Mouse (Mus musculus): ENCODE measurements at regions not wholly inside any gene's neighbourhood (a gene's known extent, or its start where the extent isn't known, plus 50 kb on each side); places are given as distances from the start of the nearest gene placed in this dataset.

- no peaks in the 10 kb centered on the region for H3K4me1 ChIP-seq (ENCODE audit: control insufficient read depth, insufficient read depth, low read length)
- 53% methylated on average over 1 of the region's 1 CpGs for WGBS
- no peak overlapping the region for H3K4me3 ChIP-seq (ENCODE audit: insufficient read depth, low read depth, low read length)
- DNase-seq = no peak
- no peak for TF ChIP-seq CTCF (conservative IDR thresholded peaks at IDR 0.05; ENCODE audit: insufficient read depth, insufficient read length, low read depth, low read length)
- no peak for TF ChIP-seq POLR2A (IDR thresholded peaks at IDR 0.05; ENCODE audit: low read depth, low read length)
- H3K36me3 ChIP-seq (ENCODE audit: control insufficient read depth, insufficient read depth, low read length) = no peaks in the 10 kb centered on the region
- no peak overlapping the region for H3K27ac ChIP-seq (ENCODE audit: insufficient read depth, low read depth, low read length)
- H3K27me3 ChIP-seq (replicated peaks; ENCODE audit: control insufficient read depth, insufficient read depth, low read length) = no peaks in the 10 kb centered on the region
Measured at GRCm38 (mm10) chr7:36324035-36324434, 373.9 kb upstream of the Tshz3 start.

- no peak for DNase-seq
Measured at GRCm38 (mm10) chr7:36322181-36322580, 375.7 kb upstream of the Tshz3 start.

DNA sequence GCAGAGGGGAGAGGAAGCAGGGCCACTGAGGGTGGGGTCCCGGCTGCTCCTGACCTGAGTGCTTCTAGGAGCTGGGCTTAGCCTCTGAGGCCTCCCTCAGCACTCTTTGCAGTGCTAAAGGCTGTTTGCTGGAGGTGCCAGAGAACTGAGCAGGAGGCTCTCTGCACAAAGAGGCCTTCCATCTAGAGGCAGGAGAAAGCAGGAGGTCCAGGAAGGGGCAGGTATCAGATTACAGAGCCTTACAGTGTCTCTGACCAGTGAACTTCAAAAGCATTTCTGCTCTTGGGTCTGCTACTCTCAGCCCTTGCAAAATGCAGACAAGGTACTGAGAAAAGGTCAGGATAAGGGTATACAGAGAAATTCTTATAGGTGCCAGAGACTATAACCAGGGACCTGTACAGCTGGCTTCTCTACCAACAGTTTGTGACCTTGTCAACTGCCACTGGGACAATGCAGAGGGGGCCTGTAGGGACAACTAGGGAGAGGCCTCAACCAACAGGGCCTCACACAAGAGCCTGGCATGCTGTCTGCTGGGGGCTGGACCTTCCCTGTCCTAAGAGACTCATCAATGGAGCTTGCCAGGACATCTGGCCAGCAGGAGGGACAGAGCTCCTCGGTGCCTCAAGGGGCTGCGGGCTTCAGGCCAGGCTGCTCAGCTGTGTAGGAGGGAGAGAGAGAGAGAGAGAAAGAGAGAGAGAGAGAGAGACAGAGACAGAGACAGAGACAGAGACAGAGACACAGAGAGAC, 380.3 kb upstream of the Tshz3 start:
- H3K4me3 ChIP-seq (ENCODE audit: insufficient read depth, low read depth, low read length) = no peak overlapping the region
- TF ChIP-seq CTCF (conservative IDR thresholded peaks at IDR 0.05; ENCODE audit: insufficient read depth, insufficient read length, low read depth, low read length) (no peak), POLR2A (IDR thresholded peaks at IDR 0.05; ENCODE audit: low read depth, low read length) (no peak)
- no peaks in the 10 kb centered on the region for H3K4me1 ChIP-seq (ENCODE audit: control insufficient read depth, insufficient read depth, low read length)
- WGBS = 33% methylated on average over 3 of the region's 3 CpGs
- H3K36me3 ChIP-seq (ENCODE audit: control insufficient read depth, insufficient read depth, low read length) = no peaks in the 10 kb centered on the region
- no peak for DNase-seq
- no peaks in the 10 kb centered on the region for H3K27me3 ChIP-seq (replicated peaks; ENCODE audit: control insufficient read depth, insufficient read depth, low read length)
- H3K27ac ChIP-seq (ENCODE audit: insufficient read depth, low read depth, low read length) = no peak overlapping the region

More at GRCm38 (mm10) chr7:36322181-36322580, 375.7 kb upstream of the Tshz3 start:
- Histone ChIP-seq H3K4me1 (ENCODE audit: control insufficient read depth, insufficient read depth, low read length) (no peaks in the 10 kb centered on the region), H3K27me3 (replicated peaks; ENCODE audit: control insufficient read depth, insufficient read depth, low read length) (no peaks in the 10 kb centered on the region), H3K36me3 (ENCODE audit: control insufficient read depth, insufficient read depth, low read length) (no peaks in the 10 kb centered on the region), H3K4me3 (ENCODE audit: insufficient read depth, low read depth, low read length) (no peak overlapping the region), H3K27ac (ENCODE audit: insufficient read depth, low read depth, low read length) (no peak overlapping the region)
- TF ChIP-seq POLR2A (IDR thresholded peaks at IDR 0.05; ENCODE audit: low read depth, low read length) (no peak), CTCF (conservative IDR thresholded peaks at IDR 0.05; ENCODE audit: insufficient read depth, insufficient read length, low read depth, low read length) (no peak)
- 28% methylated on average over 4 of the region's 4 CpGs for WGBS

DNA sequence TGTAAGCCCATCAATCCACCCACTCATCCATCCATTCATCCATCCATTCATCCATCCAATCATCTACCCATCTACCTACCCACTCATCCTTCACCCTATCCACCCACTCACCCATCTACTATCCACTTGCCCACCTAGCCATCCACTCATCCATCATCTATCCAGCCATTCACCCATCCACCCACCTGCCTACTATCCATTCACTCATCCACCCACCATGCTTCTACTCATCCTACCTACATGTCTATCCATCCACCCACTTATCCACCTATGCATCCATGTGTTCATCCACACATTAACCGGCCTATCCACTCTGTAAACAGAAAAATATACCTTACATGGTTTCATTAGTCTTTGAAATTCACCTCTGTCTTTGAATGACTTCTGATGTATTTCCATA, 384.2 kb upstream of the Tshz3 start:
- no peak for DNase-seq
- TF ChIP-seq CTCF (conservative IDR thresholded peaks at IDR 0.05; ENCODE audit: insufficient read depth, insufficient read length, low read depth, low read length) = no peak
- TF ChIP-seq POLR2A (IDR thresholded peaks at IDR 0.05; ENCODE audit: low read depth, low read length) = no peak
- no peak overlapping the region for H3K4me3 ChIP-seq (ENCODE audit: insufficient read depth, low read depth, low read length)
- 90% methylated on average over 1 of the region's 1 CpGs for WGBS
- no peak overlapping the region for H3K27ac ChIP-seq (ENCODE audit: insufficient read depth, low read depth, low read length)
- no peaks in the 10 kb centered on the region for H3K27me3 ChIP-seq (replicated peaks; ENCODE audit: control insufficient read depth, insufficient read depth, low read length)
- H3K36me3 ChIP-seq (ENCODE audit: control insufficient read depth, insufficient read depth, low read length) = no peaks in the 10 kb centered on the region
- no peaks in the 10 kb centered on the region for H3K4me1 ChIP-seq (ENCODE audit: control insufficient read depth, insufficient read depth, low read length)

- DNase-seq = no peak
- no peak overlapping the region for H3K4me3 ChIP-seq (ENCODE audit: insufficient read depth, low read depth, low read length)
- WGBS = 88% methylated on average over 5 of the region's 5 CpGs
Measured at GRCm38 (mm10) chr7:36309761-36310605, 387.9 kb upstream of the Tshz3 start.

GRCm38 (mm10) chr7:36308726-36309125, 389.2 kb upstream of the Tshz3 start:
- Histone ChIP-seq H3K4me1 (ENCODE audit: control insufficient read depth, insufficient read depth, low read length) (no peaks in the 10 kb centered on the region), H3K4me3 (ENCODE audit: insufficient read depth, low read depth, low read length) (no peak overlapping the region), H3K27me3 (replicated peaks; ENCODE audit: control insufficient read depth, insufficient read depth, low read length) (no peaks in the 10 kb centered on the region), H3K36me3 (ENCODE audit: control insufficient read depth, insufficient read depth, low read length) (no peaks in the 10 kb centered on the region), H3K27ac (ENCODE audit: insufficient read depth, low read depth, low read length) (no peak overlapping the region)
- TF ChIP-seq POLR2A (IDR thresholded peaks at IDR 0.05; ENCODE audit: low read depth, low read length) (no peak), CTCF (conservative IDR thresholded peaks at IDR 0.05; ENCODE audit: insufficient read depth, insufficient read length, low read depth, low read length) (no peak)
- DNase-seq = no peak
- 83% methylated on average over 9 of the region's 9 CpGs for WGBS

More at GRCm38 (mm10) chr7:36309761-36310605, 387.9 kb upstream of the Tshz3 start:
- Histone ChIP-seq H3K4me1 (ENCODE audit: control insufficient read depth, insufficient read depth, low read length) (no peaks in the 10 kb centered on the region), H3K36me3 (ENCODE audit: control insufficient read depth, insufficient read depth, low read length) (no peaks in the 10 kb centered on the region), H3K27ac (ENCODE audit: insufficient read depth, low read depth, low read length) (no peak overlapping the region), H3K27me3 (replicated peaks; ENCODE audit: control insufficient read depth, insufficient read depth, low read length) (no peaks in the 10 kb centered on the region)
- TF ChIP-seq POLR2A (IDR thresholded peaks at IDR 0.05; ENCODE audit: low read depth, low read length) (no peak), CTCF (conservative IDR thresholded peaks at IDR 0.05; ENCODE audit: insufficient read depth, insufficient read length, low read depth, low read length) (no peak)

- Histone ChIP-seq H3K27ac (ENCODE audit: insufficient read depth, low read depth, low read length) (no peak overlapping the region), H3K4me1 (ENCODE audit: control insufficient read depth, insufficient read depth, low read length) (no peaks in the 10 kb centered on the region), H3K36me3 (ENCODE audit: control insufficient read depth, insufficient read depth, low read length) (no peaks in the 10 kb centered on the region), H3K27me3 (replicated peaks; ENCODE audit: control insufficient read depth, insufficient read depth, low read length) (no peaks in the 10 kb centered on the region), H3K4me3 (ENCODE audit: insufficient read depth, low read depth, low read length) (no peak overlapping the region)
- WGBS = 84% methylated on average over 10 of the region's 10 CpGs
- no peak for DNase-seq
- TF ChIP-seq POLR2A (IDR thresholded peaks at IDR 0.05; ENCODE audit: low read depth, low read length) (no peak), CTCF (conservative IDR thresholded peaks at IDR 0.05; ENCODE audit: insufficient read depth, insufficient read length, low read depth, low read length) (no peak)
Measured at GRCm38 (mm10) chr7:36308106-36308620, 389.8 kb upstream of the Tshz3 start.
